Mouse (Mus musculus) embryonic facial prominence, embryonic 10.5 days (tissue): ENCODE results near the gene Ptges2. TPM values are rescaled to one million over a fixed set of nuclear protein-coding genes. Genes with fewer than 3 reads are reported as not detected.
A peak's percentile ranks its signal among the peaks of the same experiment; 100 is the strongest.

Source experiments
- DNase-seq: peaks from one replicate; pipeline ENCODE4 v3.0.0-alpha.2; 2017; ENCODE audit warnings: low spot score
- H3K27ac ChIP-seq: fragments of 300-500 bp; sonication (generic); replicated peaks from 2 replicates; pipeline ENCODE4 v1.5.1; 2016; ENCODE audit warnings: mild to moderate bottlenecking
- H3K27me3 ChIP-seq: fragments of 300-500 bp; sonication (generic); replicated peaks from 2 replicates; pipeline ENCODE4 v1.6.1; 2016; ENCODE audit warnings: low read depth, mild to moderate bottlenecking; ENCODE audit not compliant: poor library complexity, severe bottlenecking
- H3K36me3 ChIP-seq: fragments of 300-500 bp; sonication (generic); replicated peaks from 2 replicates; pipeline ENCODE4 v1.6.1; 2016; ENCODE audit warnings: mild to moderate bottlenecking, moderate library complexity
- H3K4me1 ChIP-seq: fragments of 300-500 bp; sonication (generic); 2 replicates; pipeline ENCODE4 v1.6.1; 2016
- H3K4me3 ChIP-seq: fragments of 300-500 bp; sonication (generic); 2 replicates; pipeline ENCODE4 v1.5.1; 2016; ENCODE audit warnings: mild to moderate bottlenecking, moderate library complexity
- H3K9me3 ChIP-seq: fragments of 300-500 bp; sonication (generic); 2 replicates; pipeline ENCODE4 v1.6.1; 2016; ENCODE audit warnings: mild to moderate bottlenecking
- WGBS: fragments of 180-500 bp; shearing (Covaris S2); methylation state at CpG from one replicate; pipeline ENCODE4 v1.1.7; 2016; 5-methylcytosine and 5-hydroxymethylcytosine counted together
- polyA plus RNA-seq: library from polyadenylated mRNA; unstranded; fragments of >200 nt; fragmentation: Nextera tagmentation; extraction: Ambion mirVana; gene quantifications from 2 replicates; pipeline ENCODE4 v1.2.1, GENCODE M21; 2016

Gene Ptges2
- polyA plus RNA-seq, 1 experiment from 2014 or later, result 32.5 TPM

DNA sequence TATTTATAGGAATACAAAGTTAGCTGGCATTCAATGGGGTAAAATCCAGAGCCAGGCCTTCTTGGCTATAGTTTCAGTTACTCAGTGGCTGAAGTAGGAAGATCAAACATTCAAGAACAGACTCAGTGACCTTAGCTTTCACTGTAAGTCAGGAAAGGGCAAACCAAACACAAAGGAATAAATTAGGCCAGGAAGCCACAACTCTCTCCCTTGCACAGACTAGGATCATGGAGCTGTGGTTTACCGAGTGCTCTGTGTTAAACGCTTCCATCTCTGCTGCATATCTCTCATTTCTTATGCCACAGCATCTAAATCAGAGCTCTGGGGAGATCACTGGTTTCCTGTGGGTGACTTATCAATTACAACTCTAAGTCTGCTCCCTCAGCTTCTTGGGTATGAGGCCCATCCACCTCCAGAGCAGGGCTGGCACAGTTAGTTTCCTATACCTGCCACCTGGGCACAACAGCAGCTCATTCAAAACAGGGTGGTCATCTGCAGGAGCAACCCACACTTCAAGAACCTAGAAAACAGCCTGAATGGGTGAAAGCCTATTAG, 42.0 kb downstream of the Ptges2 start:
- Histone ChIP-seq H3K27ac (peak overlapping the region; percentile 44; the same call in 1 of the 2 replicates), H3K4me3 (no peak overlapping the region), H3K4me1 (peaks cover 39% of the 10 kb centered on the region), H3K36me3 (no peaks in the 10 kb centered on the region), H3K27me3 (no peaks in the 10 kb centered on the region), H3K9me3 (no peaks in the 10 kb centered on the region)
- 82% methylated on average over 2 of the region's 2 CpGs for WGBS
- no peak for DNase-seq

DNA sequence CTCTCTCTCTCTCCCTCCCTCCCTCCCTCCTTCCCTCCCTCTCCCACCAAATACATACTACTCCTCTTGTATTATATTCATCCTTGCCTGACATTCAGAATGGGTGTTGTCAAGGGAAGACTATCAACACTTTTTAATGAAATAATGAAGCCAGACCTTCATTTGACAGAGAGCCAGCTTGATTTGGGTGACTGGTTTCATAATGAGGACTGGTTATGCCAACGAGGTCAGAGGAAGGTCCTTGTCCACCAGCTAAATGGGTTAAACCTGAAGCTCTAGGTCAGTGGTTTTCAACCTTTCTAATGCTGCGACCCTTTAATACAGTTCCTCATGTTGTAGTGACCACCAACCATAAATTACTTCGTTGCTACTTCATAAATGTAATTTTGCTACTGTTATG, 43.0 kb downstream of the Ptges2 start:
- H3K36me3 ChIP-seq, result 0 out of 2 replicates have a peak, but pooled peaks cover 2% of the 10 kb centered on the region
- 83% methylated on average over 3 of the region's 3 CpGs for WGBS
- no peak overlapping the region for H3K4me3 ChIP-seq
- H3K9me3 ChIP-seq, result no peaks in the 10 kb centered on the region
- H3K27ac ChIP-seq, result no peak overlapping the region
- no peaks in the 10 kb centered on the region for H3K27me3 ChIP-seq
- no peak for DNase-seq
- H3K4me1 ChIP-seq, result peaks cover 39% of the 10 kb centered on the region

DNA sequence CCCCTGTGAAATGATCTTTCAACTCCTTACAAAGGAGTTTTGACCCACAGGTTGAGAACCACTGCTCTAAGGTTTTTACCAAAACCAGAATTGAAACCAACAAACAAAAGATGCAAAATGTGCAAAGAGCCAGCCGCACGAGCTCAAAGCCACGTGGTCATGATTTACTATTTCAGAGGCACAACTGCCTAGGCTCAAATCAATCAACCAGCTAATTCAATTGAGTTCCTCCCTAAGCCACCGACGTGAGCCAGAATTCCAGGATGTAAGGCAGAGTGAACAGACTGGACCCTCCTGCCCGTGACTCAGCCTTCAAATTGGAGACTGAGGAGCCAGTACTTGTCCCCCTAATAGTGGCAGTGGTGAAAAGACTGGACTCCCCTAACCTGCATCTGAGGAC, 43.5 kb downstream of the Ptges2 start:
- Histone ChIP-seq H3K27ac (no peak overlapping the region), H3K27me3 (no peaks in the 10 kb centered on the region), H3K9me3 (no peaks in the 10 kb centered on the region), H3K36me3 (0 out of 2 replicates have a peak, but pooled peaks cover 6% of the 10 kb centered on the region), H3K4me3 (no peak overlapping the region), H3K4me1 (peaks cover 39% of the 10 kb centered on the region)
- DNase-seq, result no peak
- 53% methylated on average over 6 of the region's 6 CpGs for WGBS

DNA sequence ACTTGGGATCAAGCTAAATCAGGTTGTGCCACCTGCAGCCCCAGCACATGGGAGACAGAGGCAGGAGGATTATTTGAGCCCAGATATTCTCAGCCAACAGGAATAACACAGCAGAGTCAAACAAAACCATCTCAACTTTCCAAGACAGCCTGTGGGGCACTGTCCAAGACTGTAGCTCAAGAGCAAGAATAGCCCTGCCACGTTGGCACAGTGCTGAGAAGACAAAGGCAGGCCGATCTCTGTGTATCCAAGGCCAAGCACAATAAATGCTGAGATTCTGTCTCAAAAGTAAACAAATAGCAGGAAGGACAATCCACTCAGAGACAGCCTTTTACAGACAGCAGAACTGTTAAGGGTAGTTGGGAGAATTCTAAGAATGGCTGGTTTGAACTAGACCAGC, 44.5 kb downstream of the Ptges2 start:
- H3K27ac ChIP-seq, result 0 out of 2 replicates have a peak overlapping the region, but pooled peaks have one; percentile 15
- no peaks in the 10 kb centered on the region for H3K9me3 ChIP-seq
- no peak overlapping the region for H3K4me3 ChIP-seq
- H3K36me3 ChIP-seq, result peaks cover 16% of the 10 kb centered on the region; the same call in 1 of the 2 replicates
- 74% methylated on average over 2 of the region's 2 CpGs for WGBS
- H3K27me3 ChIP-seq, result no peaks in the 10 kb centered on the region
- H3K4me1 ChIP-seq, result peaks cover 39% of the 10 kb centered on the region
- DNase-seq, result no peak

DNA sequence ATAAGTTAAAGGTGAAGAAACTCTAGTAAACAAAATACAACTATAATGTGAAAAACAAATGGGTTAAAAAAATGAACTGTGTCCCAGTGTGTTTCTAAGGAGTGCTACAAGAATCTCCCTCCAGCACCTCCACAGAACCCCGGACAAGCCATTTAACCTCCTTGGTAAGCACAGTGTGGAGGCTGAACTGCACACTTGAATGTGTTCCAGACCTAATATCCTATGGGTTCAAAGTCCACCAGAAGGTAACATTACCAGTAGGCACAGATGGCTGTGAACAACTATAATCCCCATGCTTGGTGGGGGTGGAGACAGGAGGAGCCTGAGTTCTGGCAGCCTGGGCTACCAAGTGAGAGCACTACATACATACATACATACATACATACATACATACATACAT, 44.9 kb downstream of the Ptges2 start:
- no peak for DNase-seq
- Histone ChIP-seq H3K4me3 (no peak overlapping the region), H3K9me3 (no peaks in the 10 kb centered on the region), H3K4me1 (peaks cover 39% of the 10 kb centered on the region), H3K27ac (no peak overlapping the region), H3K27me3 (no peaks in the 10 kb centered on the region), H3K36me3 (peaks cover 21% of the 10 kb centered on the region; the same call in 1 of the 2 replicates)
- WGBS, result 94% methylated on average over 1 of the region's 1 CpGs

DNA sequence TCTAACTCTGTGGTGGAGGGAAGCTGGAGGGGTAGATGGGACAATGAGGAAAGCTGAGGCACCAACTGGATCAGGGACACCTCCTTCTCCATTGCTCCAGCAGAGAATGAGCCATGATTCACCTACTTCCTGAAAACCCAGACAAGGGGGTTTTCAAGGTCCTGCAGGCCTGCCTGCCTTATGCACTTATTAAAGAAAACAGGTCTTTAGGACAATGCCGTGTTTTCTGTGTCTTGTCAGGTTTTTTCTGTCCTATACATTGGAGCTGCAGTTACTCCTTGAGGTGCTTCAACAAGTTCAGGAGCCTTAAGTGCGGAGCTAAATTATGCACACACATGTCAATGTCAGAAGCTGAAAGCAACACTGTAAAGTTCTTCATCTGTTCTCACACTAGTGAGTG, 45.9 kb downstream of the Ptges2 start:
- 93% methylated on average over 2 of the region's 2 CpGs for WGBS
- Histone ChIP-seq H3K27me3 (no peaks in the 10 kb centered on the region), H3K4me1 (peaks cover 39% of the 10 kb centered on the region), H3K27ac (no peak overlapping the region), H3K36me3 (peaks cover 26% of the 10 kb centered on the region; the same call in 1 of the 2 replicates), H3K9me3 (no peaks in the 10 kb centered on the region), H3K4me3 (no peak overlapping the region)
- DNase-seq, result no peak

DNA sequence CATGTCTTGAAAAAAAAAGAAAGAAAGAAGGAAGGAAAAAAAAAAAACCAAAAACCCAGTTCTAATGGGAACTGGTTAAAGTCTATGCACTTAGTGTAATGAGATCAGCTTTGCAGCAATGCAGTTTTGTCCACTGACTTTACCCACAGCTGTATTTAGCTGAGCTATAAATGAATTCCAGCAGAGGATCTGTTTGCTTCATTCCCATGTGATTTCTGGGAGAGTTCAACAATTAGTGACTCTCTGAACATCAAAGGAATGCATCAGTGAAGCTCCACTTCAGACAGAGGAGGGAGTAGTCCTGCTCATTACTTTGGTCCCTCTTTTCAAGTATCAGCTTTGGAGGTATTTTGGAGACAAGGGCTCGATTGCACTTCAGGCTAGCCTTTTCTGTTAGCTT, 49.8 kb downstream of the Ptges2 start:
- Histone ChIP-seq H3K27ac (no peak overlapping the region), H3K4me3 (no peak overlapping the region), H3K36me3 (peaks cover 35% of the 10 kb centered on the region; the same call in 1 of the 2 replicates), H3K9me3 (no peaks in the 10 kb centered on the region), H3K27me3 (no peaks in the 10 kb centered on the region), H3K4me1 (peaks cover 23% of the 10 kb centered on the region)
- WGBS, result 84% methylated on average over 1 of the region's 1 CpGs
- DNase-seq, result no peak

DNA sequence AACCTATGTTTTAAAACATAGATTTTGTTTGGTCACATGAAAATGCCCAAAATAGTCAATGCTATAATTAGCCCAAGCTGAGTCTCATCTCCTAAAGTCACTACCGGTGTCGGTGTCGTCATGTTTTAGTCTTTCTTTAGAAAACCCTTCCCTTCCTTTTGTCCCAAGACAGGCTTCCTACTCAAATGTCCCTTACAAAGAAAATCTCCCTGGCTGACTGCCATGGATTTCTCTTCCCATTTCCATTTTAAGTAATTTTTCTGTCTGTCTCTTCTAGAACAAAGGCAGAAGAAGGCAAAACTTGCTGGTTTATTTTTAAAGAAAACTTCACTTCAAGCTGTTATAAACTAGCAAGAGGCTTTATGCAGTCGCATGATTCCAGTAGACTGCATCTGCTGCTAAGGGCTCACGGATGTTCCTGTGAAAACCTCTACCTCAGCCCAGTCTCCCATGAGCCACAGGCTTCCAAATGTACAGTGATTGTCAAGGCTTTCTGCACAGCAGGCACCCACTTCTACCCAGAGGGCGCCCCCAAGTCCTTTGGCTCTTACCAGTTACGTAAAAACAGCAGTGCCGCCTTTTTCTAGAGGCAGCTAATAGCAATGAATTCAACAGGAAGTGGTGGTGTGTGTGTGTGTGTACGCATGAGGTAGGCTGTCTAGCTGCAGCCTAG, 51.7 kb downstream of the Ptges2 start:
- Histone ChIP-seq H3K9me3 (no peaks in the 10 kb centered on the region), H3K36me3 (peaks cover 35% of the 10 kb centered on the region; the same call in 1 of the 2 replicates), H3K27me3 (no peaks in the 10 kb centered on the region), H3K4me1 (peaks cover 30% of the 10 kb centered on the region), H3K4me3 (no peak overlapping the region), H3K27ac (0 out of 2 replicates have a peak overlapping the region, but pooled peaks have one; percentile 41)
- no peak for DNase-seq
- 82% methylated on average over 9 of the region's 9 CpGs for WGBS

DNA sequence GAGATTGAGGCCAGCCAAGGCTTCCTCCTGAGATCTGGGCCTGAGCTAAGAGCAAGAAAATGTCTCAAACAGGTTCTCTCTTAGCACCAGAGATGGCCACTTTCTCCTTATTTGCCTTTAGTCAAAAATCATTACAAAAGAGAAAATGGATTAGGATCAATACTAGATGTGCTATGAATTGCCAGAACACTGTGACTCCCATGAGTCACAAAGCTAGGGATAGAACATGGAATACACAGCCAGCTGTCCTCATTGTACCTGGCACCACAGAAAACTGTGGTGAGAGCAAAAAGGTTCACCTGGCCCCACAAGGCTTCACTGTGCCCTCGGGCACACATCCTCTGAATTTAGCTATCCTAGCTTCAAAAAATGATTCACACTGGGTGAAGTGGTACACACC, 52.8 kb downstream of the Ptges2 start:
- H3K4me3 ChIP-seq, result no peak overlapping the region
- 85% methylated on average over 1 of the region's 1 CpGs for WGBS
- H3K27me3 ChIP-seq, result no peaks in the 10 kb centered on the region
- H3K36me3 ChIP-seq, result peaks cover 35% of the 10 kb centered on the region; the same call in 1 of the 2 replicates
- DNase-seq, result no peak
- H3K9me3 ChIP-seq, result no peaks in the 10 kb centered on the region
- no peak overlapping the region for H3K27ac ChIP-seq
- H3K4me1 ChIP-seq, result peaks cover 41% of the 10 kb centered on the region

DNA sequence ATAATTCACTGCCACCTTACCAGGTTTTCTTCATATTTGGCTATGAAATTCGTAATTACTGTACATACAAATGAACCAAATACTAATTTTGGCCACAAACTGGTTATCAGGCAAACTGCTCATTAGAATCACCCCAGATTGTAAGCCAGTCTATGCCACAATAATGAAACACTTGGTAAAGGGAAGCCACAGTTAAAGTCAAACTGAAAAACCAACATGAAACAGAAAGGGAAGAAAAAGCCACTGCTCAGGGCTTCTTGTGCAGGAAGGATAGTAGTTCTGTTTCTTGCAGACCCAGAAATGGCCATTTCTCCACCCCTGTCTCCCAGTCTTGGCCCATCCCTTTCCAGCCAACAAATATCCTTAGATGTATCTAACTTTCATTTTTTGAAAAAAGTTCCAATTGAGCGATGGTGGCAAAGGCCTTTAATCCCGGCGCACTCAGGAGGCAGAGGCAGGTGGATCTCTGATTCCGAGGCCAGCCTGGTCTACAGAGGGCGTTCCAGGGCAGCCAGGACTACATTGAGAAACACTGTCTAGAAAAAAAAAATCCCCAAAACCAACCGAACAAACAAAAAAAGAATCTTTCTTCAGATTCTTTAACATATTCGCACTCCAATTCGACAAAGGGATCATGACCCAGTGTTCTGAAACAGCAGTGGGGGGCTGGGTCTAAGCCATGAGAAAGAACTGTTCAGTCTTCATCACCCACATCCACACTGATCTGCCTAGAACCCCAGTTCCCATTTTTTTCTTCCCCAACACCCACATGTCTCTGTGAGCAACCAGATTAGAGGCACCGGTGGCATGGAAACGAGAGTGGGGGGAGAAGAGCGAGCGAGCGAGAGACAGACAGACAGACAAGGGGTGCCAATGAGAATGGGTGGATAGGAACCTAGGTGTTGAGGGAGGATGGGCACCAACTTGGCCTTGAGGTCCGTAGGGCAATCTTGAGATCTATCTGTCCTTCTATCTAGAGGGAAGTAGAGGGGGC, 54.4 kb downstream of the Ptges2 start, which contains the start of gene Naif1:
Gene Naif1 (plus strand): TSS at position 697 of the 994 bp plus-strand sequence.
- peak within 1 kb of the TSS; percentile 89 for H3K27ac ChIP-seq
- H3K4me3 ChIP-seq, result peak within 1 kb of the TSS; percentile 81
- DNase-seq, result no peak
- WGBS, result 80% methylated on average over 15 of the region's 15 CpGs
- peaks cover 26% of the 10 kb centered on the region for H3K36me3 ChIP-seq
- H3K9me3 ChIP-seq, result no peaks in the 10 kb centered on the region
- H3K4me1 ChIP-seq, result peaks cover 45% of the 10 kb centered on the region
- H3K27me3 ChIP-seq, result no peaks in the 10 kb centered on the region

DNA sequence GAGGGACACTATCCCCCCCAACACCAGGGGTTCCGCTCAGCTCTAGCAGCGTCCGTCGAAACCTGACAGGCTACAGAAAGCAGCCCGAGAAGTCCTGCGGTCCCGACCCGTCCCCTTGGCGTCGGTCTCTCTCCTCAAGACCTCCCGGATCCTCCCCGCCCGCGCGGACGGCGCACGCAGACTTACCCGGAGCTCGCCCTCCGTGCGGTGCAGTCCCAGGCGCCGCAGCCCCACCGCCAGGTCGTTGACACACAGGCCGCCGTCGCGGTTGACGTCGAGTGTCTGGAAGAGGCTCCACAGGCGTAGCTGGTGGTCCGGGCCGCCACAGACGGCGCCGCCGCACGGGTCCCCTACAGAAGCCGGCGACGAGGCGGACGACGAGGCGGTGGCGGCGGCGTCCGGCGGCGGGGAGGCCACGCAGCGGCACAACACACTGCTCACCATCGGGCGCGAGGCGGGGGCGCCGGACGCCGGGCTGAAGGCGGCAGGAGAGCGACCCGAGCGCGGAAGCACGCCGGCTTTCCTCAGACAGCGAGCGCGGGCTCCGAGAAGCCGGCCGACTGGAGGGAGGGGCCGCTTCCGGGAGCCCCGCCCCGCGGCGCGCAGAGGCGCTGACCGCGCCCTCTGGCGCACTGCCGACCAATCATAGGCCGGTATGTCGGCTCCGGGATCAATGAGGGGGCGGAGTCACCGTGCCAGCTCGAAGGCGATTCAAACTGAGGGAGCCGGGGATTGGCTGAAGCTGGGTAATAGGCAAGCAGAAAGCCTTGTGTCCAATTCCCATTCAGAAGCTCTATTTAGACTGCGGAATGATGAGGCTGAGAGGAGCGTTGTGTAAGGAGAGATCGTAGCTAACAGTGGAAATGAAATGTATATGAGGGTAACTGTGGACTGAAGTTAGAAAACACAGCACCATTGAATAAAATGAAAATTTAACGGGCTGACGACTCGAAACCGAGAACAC, 55.5 kb downstream of the Ptges2 start, which contains the start of gene Slc25a25:
Gene Slc25a25 (minus strand): TSS at position 565 of the 964 bp plus-strand sequence.
- Histone ChIP-seq H3K27ac (peak within 1 kb of the TSS; percentile 89), H3K4me1 (peaks cover 45% of the 10 kb centered on the region), H3K4me3 (peak within 1 kb of the TSS; percentile 81), H3K27me3 (no peaks in the 10 kb centered on the region), H3K9me3 (no peaks in the 10 kb centered on the region), H3K36me3 (peaks cover 26% of the 10 kb centered on the region)
- WGBS, result under 1% methylated on average over 103 of the region's 103 CpGs
- DNase-seq, result peak; percentile 98
